Mouse (Mus musculus): ENCODE results near the gene Atxn7l3.

- TF ChIP-seq CTCF (IDR thresholded peaks at IDR 0.05; ENCODE audit: low read depth, low read length) (no peak), TAL1 (conservative IDR thresholded peaks at IDR 0.05; ENCODE audit: low read depth, low read length) (no peak), GATA1 (IDR thresholded peaks at IDR 0.05; ENCODE audit: borderline replicate concordance, low read length) (no peak), POLR2AphosphoS5 (IDR thresholded peaks at IDR 0.05; ENCODE audit: insufficient replicate concordance, low read depth, low read length) (no peak)
Measured at GRCm38 (mm10) chr11:102319941-102320685, 23.7 kb upstream of the Atxn7l3 start.
